Mouse (Mus musculus) midbrain, postnatal 0 days (tissue): ENCODE measurements around the gene Nmb. TPM values are rescaled to one million over a fixed set of nuclear protein-coding genes. Genes with fewer than 3 reads are reported as not detected.

Experiments
- ATAC-seq: fragments of 200-750 bp; cut with Nextera tagmentation; 2 replicates; pipeline ENCODE4 v1.8.0; 2017; ENCODE audit warnings: moderate number of reproducible peaks, mild to moderate bottlenecking, moderate TSS enrichment, moderate library complexity; ENCODE audit not compliant: low FRiP score
- DNase-seq: peaks from one replicate; pipeline ENCODE4 v3.0.0-alpha.2; 2015; ENCODE audit warnings: low spot score
- H3K27ac ChIP-seq: fragments of 300-500 bp; sonication (generic); 2 replicates; pipeline ENCODE4 v1.5.1; 2014; ENCODE audit warnings: low read depth, mild to moderate bottlenecking, low read length, mixed read lengths
- H3K27me3 ChIP-seq: fragments of 300-500 bp; sonication (generic); 2 replicates; pipeline ENCODE4 v1.6.1; 2014; ENCODE audit warnings: low read length, control low read depth, mixed read lengths; ENCODE audit not compliant: insufficient read depth
- H3K36me3 ChIP-seq: fragments of 300-500 bp; sonication (generic); 2 replicates; pipeline ENCODE4 v1.6.1; 2014; ENCODE audit warnings: low read length, control low read depth, mixed read lengths; ENCODE audit not compliant: insufficient read depth
- H3K4me1 ChIP-seq: fragments of 300-500 bp; sonication (generic); 2 replicates; pipeline ENCODE4 v1.6.1; 2014; ENCODE audit warnings: mild to moderate bottlenecking, control low read depth, antibody characterized with exemption, low read length, mixed read lengths; ENCODE audit not compliant: insufficient read depth
- H3K4me2 ChIP-seq: fragments of 300-500 bp; sonication (generic); 2 replicates; pipeline ENCODE4 v1.6.1; 2014; ENCODE audit warnings: low read depth, mild to moderate bottlenecking, low read length, mixed read lengths; ENCODE audit not compliant: poor library complexity, severe bottlenecking
- H3K4me3 ChIP-seq: fragments of 300-500 bp; sonication (generic); 2 replicates; pipeline ENCODE4 v1.5.1; 2014; ENCODE audit warnings: low read depth, mild to moderate bottlenecking, low read length, moderate library complexity
- H3K9ac ChIP-seq: fragments of 300-500 bp; sonication (generic); replicated peaks from 2 replicates; pipeline ENCODE4 v1.6.1; 2014; ENCODE audit warnings: mild to moderate bottlenecking, low read length, moderate library complexity, mixed read lengths; ENCODE audit not compliant: poor library complexity, severe bottlenecking
- H3K9me3 ChIP-seq: fragments of 300-500 bp; sonication (generic); 2 replicates; pipeline ENCODE4 v1.6.1; 2016; ENCODE audit warnings: low read length, control low read depth
- CTCF ChIP-seq: IDR thresholded peaks from 2 replicates; pipeline ENCODE4 v1.5.1; 2016; ENCODE audit warnings: antibody characterized with exemption, mild to moderate bottlenecking
- WGBS: fragments of 180-500 bp; shearing (Covaris S2); extraction: QIAGEN DNeasy Blood & Tissue Kit; methylation state at CpG from one replicate; pipeline ENCODE4 v1.1.7; 2014; 5-methylcytosine and 5-hydroxymethylcytosine counted together
- polyA plus RNA-seq: library from polyadenylated mRNA; unstranded; fragments of >200 nt; fragmentation: Nextera tagmentation; extraction: Ambion mirVana; gene quantifications from 2 replicates; pipeline ENCODE4 v1.2.1, GENCODE M21; 2015
- total RNA-seq: library from RNA; depleted of rRNA; stranded (reverse); fragments of >200 nt; gene quantifications from 2 replicates; pipeline ENCODE4 v1.2.3, GENCODE M21; 2014

Nmb gene
- total and polyA plus RNA-seq, 2 experiments from 2014 or later, result 9.4 to 13.0 TPM

DNA sequence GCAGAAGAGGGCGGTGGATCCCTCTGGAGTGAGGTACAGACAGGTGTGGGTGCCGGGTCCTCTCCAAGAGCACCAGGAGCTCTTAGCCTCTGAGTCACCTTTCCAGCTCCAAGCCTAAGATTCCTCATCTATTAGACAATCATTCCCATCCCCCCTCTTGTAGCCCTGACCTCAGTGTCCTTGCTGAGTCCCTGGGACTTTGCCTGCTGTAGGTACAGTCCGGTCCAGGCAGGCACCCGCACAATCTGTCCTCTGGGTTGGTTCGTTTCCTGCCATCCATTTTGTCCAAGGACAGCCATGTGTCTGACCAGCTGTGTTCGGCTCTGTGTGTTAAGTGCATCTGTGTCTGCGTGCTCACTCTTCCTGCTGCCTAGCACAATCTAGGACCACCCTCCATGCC is 16.3 kb downstream of the Nmb start:
- peak; percentile 27; the same call in 1 of the 2 replicates for ATAC-seq
- TF ChIP-seq CTCF, result no peak
- 83% methylated on average over 7 of the region's 7 CpGs for WGBS

GRCm38 (mm10) chr7:80885666-80886065 is 19.2 kb downstream of the Nmb start:
- H3K36me3 ChIP-seq, result 0 out of 2 replicates have a peak, but pooled peaks cover under 1% of the 10 kb centered on the region
- H3K9me3 ChIP-seq, result no peaks in the 10 kb centered on the region
- no peak overlapping the region for H3K9ac ChIP-seq
- TF ChIP-seq CTCF, result peak; percentile 52
- no peaks in the 10 kb centered on the region for H3K4me1 ChIP-seq
- ATAC-seq (no peak), DNase-seq (no peak)
- H3K27me3 ChIP-seq, result no peaks in the 10 kb centered on the region
- H3K4me3 ChIP-seq, result no peak overlapping the region
- 30% methylated on average over 1 of the region's 1 CpGs for WGBS
- H3K4me2 ChIP-seq, result no peak overlapping the region
- no peak overlapping the region for H3K27ac ChIP-seq

More for the DNA sequence above, 16.3 kb downstream of the Nmb start:
- DNase-seq, result no peak
- H3K4me1 ChIP-seq, result no peaks in the 10 kb centered on the region
- H3K9me3 ChIP-seq, result no peaks in the 10 kb centered on the region
- H3K4me3 ChIP-seq, result no peak overlapping the region
- no peak overlapping the region for H3K4me2 ChIP-seq
- H3K36me3 ChIP-seq, result peaks cover 28% of the 10 kb centered on the region
- H3K27ac ChIP-seq, result no peak overlapping the region
- no peaks in the 10 kb centered on the region for H3K27me3 ChIP-seq
- no peak overlapping the region for H3K9ac ChIP-seq

GRCm38 (mm10) chr7:80882830-80883505 is 21.9 kb downstream of the Nmb start:
- no peaks in the 10 kb centered on the region; the same call in 1 of the 2 replicates for H3K36me3 ChIP-seq
- 24% methylated on average over 14 of the region's 14 CpGs for WGBS
- H3K4me1 ChIP-seq, result no peaks in the 10 kb centered on the region
- peak overlapping the region; percentile 19; the same call in 1 of the 2 replicates for H3K9ac ChIP-seq
- peak overlapping the region; percentile 15; the same call in 1 of the 2 replicates for H3K4me3 ChIP-seq
- H3K27ac ChIP-seq, result no peak overlapping the region
- ATAC-seq (peak; percentile 87), DNase-seq (peak; percentile 91)
- no peaks in the 10 kb centered on the region for H3K27me3 ChIP-seq
- H3K9me3 ChIP-seq, result no peaks in the 10 kb centered on the region
- TF ChIP-seq CTCF, result peak; percentile 75
- peak overlapping the region; percentile 49 for H3K4me2 ChIP-seq

DNA sequence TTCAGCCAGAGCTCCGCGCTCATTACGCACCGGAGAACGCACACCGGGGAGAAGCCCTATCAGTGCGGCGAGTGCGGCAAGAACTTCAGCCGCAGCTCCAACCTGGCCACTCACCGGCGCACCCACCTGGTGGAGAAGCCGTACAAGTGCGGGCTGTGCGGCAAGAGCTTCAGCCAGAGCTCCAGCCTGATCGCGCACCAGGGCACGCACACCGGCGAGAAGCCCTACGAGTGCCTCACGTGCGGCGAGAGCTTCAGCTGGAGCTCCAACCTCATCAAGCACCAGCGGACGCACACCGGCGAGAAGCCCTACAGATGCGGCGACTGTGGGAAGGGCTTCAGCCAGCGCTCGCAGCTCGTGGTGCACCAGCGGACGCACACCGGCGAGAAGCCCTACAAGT is 29.1 kb downstream of the Nmb start:
- Histone ChIP-seq H3K9ac (no peak overlapping the region), H3K4me1 (no peaks in the 10 kb centered on the region), H3K4me3 (no peak overlapping the region), H3K36me3 (peaks cover 30% of the 10 kb centered on the region), H3K27me3 (no peaks in the 10 kb centered on the region), H3K9me3 (no peaks in the 10 kb centered on the region), H3K4me2 (no peak overlapping the region), H3K27ac (no peak overlapping the region)
- no peak for ATAC-seq
- 38% methylated on average over 37 of the region's 37 CpGs for WGBS
- DNase-seq, result no peak
- TF ChIP-seq CTCF, result peak; percentile 37

- H3K9me3 ChIP-seq, result no peaks in the 10 kb centered on the region
- no peak overlapping the region for H3K4me3 ChIP-seq
- no peak overlapping the region for H3K4me2 ChIP-seq
- H3K36me3 ChIP-seq, result peaks cover 41% of the 10 kb centered on the region
- H3K4me1 ChIP-seq, result no peaks in the 10 kb centered on the region
- DNase-seq (no peak), ATAC-seq (no peak)
- no peak overlapping the region for H3K9ac ChIP-seq
- H3K27me3 ChIP-seq, result no peaks in the 10 kb centered on the region
- 98% methylated on average over 2 of the region's 2 CpGs for WGBS
- H3K27ac ChIP-seq, result no peak overlapping the region
- TF ChIP-seq CTCF, result peak; percentile 45
Observed at GRCm38 (mm10) chr7:80873631-80874030, 31.2 kb downstream of the Nmb start.

- Histone ChIP-seq H3K4me2 (no peak overlapping the region), H3K4me1 (no peaks in the 10 kb centered on the region), H3K27me3 (no peaks in the 10 kb centered on the region), H3K9ac (no peak overlapping the region), H3K27ac (no peak overlapping the region), H3K9me3 (no peaks in the 10 kb centered on the region), H3K4me3 (no peak overlapping the region), H3K36me3 (peaks cover 42% of the 10 kb centered on the region)
- TF ChIP-seq CTCF, result no peak
- WGBS, result 81% methylated on average over 5 of the region's 5 CpGs
- no peak for DNase-seq
- ATAC-seq, result no peak
Observed at GRCm38 (mm10) chr7:80873038-80873437, 31.8 kb downstream of the Nmb start.
